Mouse (Mus musculus): ENCODE measurements at regions not wholly inside any gene's neighbourhood (a gene's known extent, or its start where the extent isn't known, plus 50 kb on each side); places are given as distances from the start of the nearest gene placed in this dataset.

GRCm38 (mm10) chr3:41462953-41463644 is 92.4 kb upstream of the Jade1 start:
- ATAC-seq (replicated peaks; ENCODE audit: low FRiP score, low read depth): no peak
- no peak overlapping the region for H3K4me2 ChIP-seq (ENCODE audit: low read length)
- no peaks in the 10 kb centered on the region for H3K9me3 ChIP-seq (replicated peaks; ENCODE audit: low read length)
- DNase-seq (ENCODE audit: low spot score): no peak
- 75% methylated on average over 11 of the region's 11 CpGs for WGBS
- H3K27ac ChIP-seq: no peak overlapping the region
- TF ChIP-seq CTCF (IDR thresholded peaks at IDR 0.05; ENCODE audit: low read depth): no peak
- no peaks in the 10 kb centered on the region for H3K4me1 ChIP-seq (replicated peaks; ENCODE audit: insufficient read depth, low read length)
- H3K36me3 ChIP-seq (ENCODE audit: insufficient read depth, low read length): no peaks in the 10 kb centered on the region
- H3K27me3 ChIP-seq (ENCODE audit: insufficient read depth, low read length): no peaks in the 10 kb centered on the region
- H3K4me3 ChIP-seq (replicated peaks; ENCODE audit: low read depth, low read length): no peak overlapping the region
- H3K9ac ChIP-seq (ENCODE audit: low read depth, low read length): no peak overlapping the region

- Histone ChIP-seq H3K27ac (no peak overlapping the region), H3K9me3 (replicated peaks; ENCODE audit: low read length) (no peaks in the 10 kb centered on the region), H3K4me3 (replicated peaks; ENCODE audit: low read depth, low read length) (no peak overlapping the region), H3K36me3 (ENCODE audit: insufficient read depth, low read length) (no peaks in the 10 kb centered on the region), H3K27me3 (ENCODE audit: insufficient read depth, low read length) (no peaks in the 10 kb centered on the region), H3K4me2 (ENCODE audit: low read length) (no peak overlapping the region), H3K4me1 (replicated peaks; ENCODE audit: insufficient read depth, low read length) (no peaks in the 10 kb centered on the region), H3K9ac (ENCODE audit: low read depth, low read length) (no peak overlapping the region)
- no peak for ATAC-seq (replicated peaks; ENCODE audit: low FRiP score, low read depth)
- DNase-seq (ENCODE audit: low spot score): no peak
- TF ChIP-seq CTCF (IDR thresholded peaks at IDR 0.05; ENCODE audit: low read depth): no peak
- 89% methylated on average over 4 of the region's 4 CpGs for WGBS
Measured at GRCm38 (mm10) chr3:41460131-41460530, 95.4 kb upstream of the Jade1 start.

- WGBS: 94% methylated on average over 6 of the region's 6 CpGs
Measured at GRCm38 (mm10) chr3:41458156-41458555, 97.4 kb upstream of the Jade1 start.

GRCm38 (mm10) chr3:41453525-41453924 is 102.0 kb upstream of the Jade1 start:
- H3K4me2 ChIP-seq (ENCODE audit: low read length): no peak overlapping the region
- DNase-seq (ENCODE audit: low spot score) (peak; percentile 7), ATAC-seq (replicated peaks; ENCODE audit: low FRiP score, low read depth) (no peak)
- H3K9me3 ChIP-seq (replicated peaks; ENCODE audit: low read length): no peaks in the 10 kb centered on the region
- H3K9ac ChIP-seq (ENCODE audit: low read depth, low read length): no peak overlapping the region
- H3K36me3 ChIP-seq (ENCODE audit: insufficient read depth, low read length): no peaks in the 10 kb centered on the region
- WGBS: 76% methylated on average over 3 of the region's 3 CpGs
- no peaks in the 10 kb centered on the region for H3K27me3 ChIP-seq (ENCODE audit: insufficient read depth, low read length)
- no peaks in the 10 kb centered on the region for H3K4me1 ChIP-seq (replicated peaks; ENCODE audit: insufficient read depth, low read length)
- TF ChIP-seq CTCF (IDR thresholded peaks at IDR 0.05; ENCODE audit: low read depth): 0 out of 2 replicates have a peak, but pooled peaks have one; percentile 6
- no peak overlapping the region for H3K4me3 ChIP-seq (replicated peaks; ENCODE audit: low read depth, low read length)
- no peak overlapping the region for H3K27ac ChIP-seq

More at GRCm38 (mm10) chr3:41458156-41458555, 97.4 kb upstream of the Jade1 start:
- H3K4me3 ChIP-seq (replicated peaks; ENCODE audit: low read depth, low read length): no peak overlapping the region
- no peaks in the 10 kb centered on the region for H3K4me1 ChIP-seq (replicated peaks; ENCODE audit: insufficient read depth, low read length)
- ATAC-seq (replicated peaks; ENCODE audit: low FRiP score, low read depth) (no peak), DNase-seq (ENCODE audit: low spot score) (no peak)
- H3K9me3 ChIP-seq (replicated peaks; ENCODE audit: low read length): no peaks in the 10 kb centered on the region
- H3K36me3 ChIP-seq (ENCODE audit: insufficient read depth, low read length): no peaks in the 10 kb centered on the region
- no peak overlapping the region for H3K4me2 ChIP-seq (ENCODE audit: low read length)
- no peak for TF ChIP-seq CTCF (IDR thresholded peaks at IDR 0.05; ENCODE audit: low read depth)
- H3K27me3 ChIP-seq (ENCODE audit: insufficient read depth, low read length): no peaks in the 10 kb centered on the region
- no peak overlapping the region for H3K9ac ChIP-seq (ENCODE audit: low read depth, low read length)
- no peak overlapping the region for H3K27ac ChIP-seq

GRCm38 (mm10) chr3:41452716-41453090 is 102.8 kb upstream of the Jade1 start:
- 33% methylated on average over 3 of the region's 3 CpGs for WGBS
- no peak overlapping the region for H3K4me2 ChIP-seq (ENCODE audit: low read length)
- no peak overlapping the region for H3K9ac ChIP-seq (ENCODE audit: low read depth, low read length)
- peak overlapping the region; percentile 19; the same call in 1 of the 2 replicates for H3K27ac ChIP-seq
- TF ChIP-seq CTCF (IDR thresholded peaks at IDR 0.05; ENCODE audit: low read depth): no peak
- no peak for ATAC-seq (replicated peaks; ENCODE audit: low FRiP score, low read depth)
- no peaks in the 10 kb centered on the region; the same call in 1 of the 2 replicates for H3K9me3 ChIP-seq (replicated peaks; ENCODE audit: low read length)
- no peak overlapping the region for H3K4me3 ChIP-seq (replicated peaks; ENCODE audit: low read depth, low read length)
- H3K4me1 ChIP-seq (replicated peaks; ENCODE audit: insufficient read depth, low read length): no peaks in the 10 kb centered on the region
- no peaks in the 10 kb centered on the region for H3K27me3 ChIP-seq (ENCODE audit: insufficient read depth, low read length)
- H3K36me3 ChIP-seq (ENCODE audit: insufficient read depth, low read length): no peaks in the 10 kb centered on the region
- no peak for DNase-seq (ENCODE audit: low spot score)

GRCm38 (mm10) chr3:41452020-41452715 is 103.4 kb upstream of the Jade1 start:
- peak overlapping the region; percentile 19; the same call in 1 of the 2 replicates for H3K27ac ChIP-seq
- H3K36me3 ChIP-seq (ENCODE audit: insufficient read depth, low read length): no peaks in the 10 kb centered on the region
- 73% methylated on average over 3 of the region's 3 CpGs for WGBS
- H3K4me3 ChIP-seq (replicated peaks; ENCODE audit: low read depth, low read length): no peak overlapping the region
- DNase-seq (ENCODE audit: low spot score) (no peak), ATAC-seq (replicated peaks; ENCODE audit: low FRiP score, low read depth) (no peak)
- no peaks in the 10 kb centered on the region; the same call in 1 of the 2 replicates for H3K9me3 ChIP-seq (replicated peaks; ENCODE audit: low read length)
- no peaks in the 10 kb centered on the region for H3K27me3 ChIP-seq (ENCODE audit: insufficient read depth, low read length)
- no peak overlapping the region for H3K4me2 ChIP-seq (ENCODE audit: low read length)
- no peak overlapping the region for H3K9ac ChIP-seq (ENCODE audit: low read depth, low read length)
- H3K4me1 ChIP-seq (replicated peaks; ENCODE audit: insufficient read depth, low read length): no peaks in the 10 kb centered on the region
- TF ChIP-seq CTCF (IDR thresholded peaks at IDR 0.05; ENCODE audit: low read depth): no peak
